Mouse (Mus musculus) testis, adult 2 months (tissue): Measurements from ENCODE around the gene Nfatc2.

Experiments used
- CTCF ChIP-seq: fragments of 200-500 bp; IDR thresholded peaks from 2 replicates; pipeline ENCODE4 v1.5.1; 2012; ENCODE audit warnings: low read depth, mild to moderate bottlenecking, inconsistent platforms, low read length, moderate library complexity; ENCODE audit not compliant: control insufficient read depth, insufficient read depth, insufficient replicate concordance
- POLR2A ChIP-seq: fragments of 200-500 bp; IDR thresholded peaks from 2 replicates; pipeline ENCODE4 v1.6.1; 2012; ENCODE audit warnings: low read depth, mild to moderate bottlenecking, inconsistent platforms, low read length, moderate library complexity; ENCODE audit not compliant: control insufficient read depth

DNA sequence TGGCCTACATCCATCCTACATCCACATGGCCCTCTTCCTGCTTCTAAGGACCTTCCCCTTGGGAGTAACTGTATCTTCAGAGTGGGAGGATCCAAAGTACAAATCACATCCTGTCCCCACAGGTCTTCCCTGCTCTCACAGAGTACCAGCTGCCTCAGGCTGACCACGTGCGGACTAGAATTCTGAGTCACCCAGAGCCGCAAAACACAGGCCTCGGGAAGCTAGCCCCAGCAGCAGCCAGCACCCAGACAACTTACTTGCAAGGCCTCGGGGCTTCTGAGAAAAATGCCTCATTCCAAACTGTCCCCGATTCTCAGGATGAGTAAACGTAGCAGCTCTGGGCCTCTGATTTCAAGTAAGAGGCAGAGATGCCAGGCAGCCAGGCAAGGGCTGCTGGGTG is 109.7 kb downstream of the Nfatc2 start:
- TF ChIP-seq CTCF (no peak), POLR2A (no peak)
